Mouse (Mus musculus): ENCODE measurements at regions not wholly inside any gene's neighbourhood (a gene's known extent, or its start where the extent isn't known, plus 50 kb on each side); places are given as distances from the start of the nearest gene placed in this dataset.

DNA sequence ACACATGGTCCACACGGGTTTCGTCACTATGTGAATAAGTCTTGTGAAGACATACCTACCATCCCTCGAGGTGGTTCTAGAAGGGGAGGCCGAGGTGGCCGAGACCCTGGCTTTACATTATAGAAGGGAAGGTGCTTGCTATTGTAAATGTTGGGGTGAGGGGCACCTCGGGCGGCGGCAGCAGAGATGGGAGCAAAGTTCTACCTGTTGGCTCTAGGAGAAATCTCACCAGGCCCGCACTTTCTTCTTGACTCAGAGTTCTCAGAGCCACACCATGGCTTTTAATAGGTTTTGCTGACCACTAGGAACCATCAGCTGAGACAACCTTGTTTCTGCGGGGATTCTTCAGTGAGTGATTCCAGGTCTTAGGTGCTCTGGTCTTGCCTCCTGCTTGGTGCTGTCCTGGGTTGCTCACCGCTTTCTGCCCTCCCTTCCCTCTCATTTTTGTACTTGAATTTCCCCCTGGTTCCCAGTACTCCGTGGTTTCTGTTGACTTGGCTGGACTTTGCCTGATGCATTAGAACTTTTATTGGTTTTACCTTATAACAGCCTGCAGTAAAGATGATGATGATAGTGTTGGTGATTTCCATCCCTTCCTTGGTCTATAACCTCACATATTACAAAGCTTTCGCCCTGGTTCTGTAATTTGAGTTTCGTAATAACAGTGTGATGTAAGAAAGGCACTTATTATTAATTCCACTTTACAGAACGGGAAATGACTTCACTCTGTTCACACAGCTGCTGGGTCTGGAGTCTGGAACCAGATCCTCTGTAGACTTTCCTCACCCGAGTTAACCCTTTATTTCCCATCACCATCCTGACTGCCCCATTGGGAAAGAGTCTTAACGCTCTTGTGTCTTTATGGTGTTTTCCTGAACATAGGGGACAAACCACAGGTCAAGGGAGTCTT is 185.6 kb downstream of the 4933412E24Rik start:
- TF ChIP-seq CTCF (IDR thresholded peaks at IDR 0.05; ENCODE audit: low read depth) (no peak), EP300 (optimal IDR thresholded peaks at IDR 0.05) (no peak)

All from stomach, postnatal 0 days (tissue).